Mouse (Mus musculus) megakaryocyte, embryonic 14.5 days (primary cell): Measurements from ENCODE around the gene Smyd3.

Experiments
- FLI1 ChIP-seq: IDR thresholded peaks from 2 replicates; pipeline ENCODE4 v1.6.1; 2012; ENCODE audit warnings: low read length, inconsistent platforms, mixed read lengths
- GATA1 ChIP-seq: IDR thresholded peaks from 3 replicates; pipeline ENCODE4 v1.6.1; 2012; ENCODE audit warnings: mixed read lengths, low read length, inconsistent platforms, borderline replicate concordance

GRCm38 (mm10) chr1:179106103-179106701 is 411.6 kb downstream of the Smyd3 start:
- no peak for TF ChIP-seq GATA1
- TF ChIP-seq FLI1: no peak
